Mouse (Mus musculus) erythroblast, embryonic 14.5 days (primary cell): ENCODE data around the gene Kmt2d.

Experiments used
- GATA1 ChIP-seq: IDR thresholded peaks from 2 replicates; pipeline ENCODE4 v1.6.1; 2012; ENCODE audit warnings: low read length, inconsistent platforms, mixed read lengths
- TAL1 ChIP-seq: IDR thresholded peaks from 3 replicates; pipeline ENCODE4 v1.6.1; 2012; ENCODE audit warnings: low read length, inconsistent platforms, mixed read lengths

- TF ChIP-seq TAL1 (no peak), GATA1 (no peak)
Observed at GRCm38 (mm10) chr15:98917091-98917490, 46.1 kb upstream of the Kmt2d start.
